Mouse (Mus musculus): Measurements from ENCODE around the gene Slc35e4. TPM values are rescaled to one million over a fixed set of nuclear protein-coding genes. Genes with fewer than 3 reads are reported as not detected.

Gene Slc35e4
- total and polyA plus RNA-seq, 2 experiments from 2014 or later: 3.2 to 9.8 TPM

DNA sequence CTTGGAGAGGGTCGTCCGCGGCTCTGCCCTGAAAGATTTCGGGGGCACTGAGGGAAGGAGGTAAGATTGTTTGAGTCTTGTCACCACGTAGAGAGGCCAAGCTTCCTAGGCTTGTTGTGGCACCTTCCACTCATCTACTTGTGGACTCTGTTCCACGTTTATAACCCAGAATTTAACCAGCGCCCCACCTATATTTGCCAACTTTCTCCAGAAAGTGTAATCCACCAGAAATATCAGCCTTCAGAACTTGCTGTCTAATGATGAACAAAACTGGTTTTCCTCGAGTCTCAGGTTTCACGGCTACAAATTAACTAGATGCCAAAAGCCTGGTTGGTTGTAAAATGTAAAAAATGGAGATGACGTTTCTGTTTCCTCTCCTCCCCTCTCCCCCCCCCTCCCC, 19.0 kb downstream of the Slc35e4 start:
- TF ChIP-seq EP300 (IDR thresholded peaks at IDR 0.05; ENCODE audit: low read depth): no peak
- no peak for TF ChIP-seq CTCF (IDR thresholded peaks at IDR 0.05; ENCODE audit: low read depth)
- no peaks in the 10 kb centered on the region for H3K9me3 ChIP-seq (replicated peaks; ENCODE audit: control insufficient read depth, low read length)
- H3K4me1 ChIP-seq (ENCODE audit: control insufficient read depth, insufficient read depth): 0 out of 2 replicates have a peak, but pooled peaks cover 4% of the 10 kb centered on the region
- peak overlapping the region; percentile 65 for H3K27ac ChIP-seq (ENCODE audit: low read depth)
- DNase-seq (ENCODE audit: low spot score) (no peak), ATAC-seq (ENCODE audit: insufficient read depth, low read depth) (no peak)
- peak overlapping the region; percentile 76 for H3K4me2 ChIP-seq (ENCODE audit: low read depth, low read length)
- H3K36me3 ChIP-seq (replicated peaks; ENCODE audit: control insufficient read depth, insufficient read depth, low read length): peaks cover 19% of the 10 kb centered on the region
- WGBS: 2% methylated on average over 10 of the region's 10 CpGs
- H3K4me3 ChIP-seq (ENCODE audit: low read depth, low read length): peak overlapping the region; percentile 54
- peak overlapping the region; percentile 41; the same call in 1 of the 2 replicates for H3K9ac ChIP-seq (replicated peaks; ENCODE audit: low read depth, low read length)
- H3K27me3 ChIP-seq (ENCODE audit: control insufficient read depth, insufficient read depth, low read length): no peaks in the 10 kb centered on the region

DNA sequence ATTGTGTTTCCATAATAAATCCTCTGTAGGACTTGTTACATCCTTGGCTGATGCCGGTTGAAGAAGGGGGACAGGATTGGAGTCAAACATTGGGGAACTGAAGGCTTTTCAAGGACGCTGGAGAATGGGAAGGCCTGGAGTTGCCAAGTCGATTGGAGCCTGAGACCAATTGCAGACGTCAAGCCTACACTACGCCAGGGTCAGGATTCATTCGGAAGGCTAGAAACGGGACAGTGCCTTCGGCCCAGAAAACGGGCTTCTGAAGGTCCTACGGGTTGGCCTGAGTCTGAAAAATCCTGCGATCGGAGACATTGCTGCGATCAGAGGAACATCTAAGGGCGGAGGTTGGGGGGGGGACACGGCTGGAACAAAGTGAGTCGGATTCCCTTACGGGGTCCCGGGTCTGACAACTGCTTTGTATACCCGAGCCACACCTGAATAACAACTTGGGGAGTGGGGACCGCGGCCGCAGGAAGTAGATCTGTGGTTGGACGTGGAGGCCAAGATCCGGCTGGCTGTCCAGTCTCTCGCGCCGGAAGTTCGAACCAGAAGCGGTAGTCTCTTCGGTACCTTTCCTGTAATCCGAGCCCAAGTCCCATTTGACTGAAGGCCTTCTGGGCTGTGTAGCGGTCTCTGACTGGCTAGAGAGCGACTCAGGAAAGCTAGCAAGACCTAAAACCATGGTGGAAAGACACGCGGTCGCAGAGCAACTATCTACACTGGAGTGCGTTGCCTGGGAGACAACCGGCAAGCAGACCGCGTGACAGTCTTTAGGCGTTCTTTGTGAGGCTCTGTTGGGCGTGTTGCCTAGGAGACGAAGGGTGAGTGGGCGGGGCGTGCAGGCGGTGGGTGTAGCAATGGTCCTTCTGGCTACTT, 19.8 kb downstream of the Slc35e4 start, which contains the start of the genes 4921536K21Rik and Dusp18:
TSS of gene 4921536K21Rik (minus strand) at position 693 of the 876 bp plus-strand sequence.
TSS of gene Dusp18 (plus strand) at position 835 of the 876 bp plus-strand sequence.
- 0 out of 2 replicates have a peak, but pooled peaks cover 4% of the 10 kb centered on the region for H3K4me1 ChIP-seq (ENCODE audit: control insufficient read depth, insufficient read depth)
- peak within 1 kb of the TSS; percentile 54 for H3K4me3 ChIP-seq (ENCODE audit: low read depth, low read length)
- no peaks in the 10 kb centered on the region for H3K27me3 ChIP-seq (ENCODE audit: control insufficient read depth, insufficient read depth, low read length)
- DNase-seq (ENCODE audit: low spot score): peak; percentile 94
- peak; percentile 98 for ATAC-seq (ENCODE audit: insufficient read depth, low read depth)
- H3K4me2 ChIP-seq (ENCODE audit: low read depth, low read length): peak within 1 kb of the TSS; percentile 76
- H3K27ac ChIP-seq (ENCODE audit: low read depth): peak within 1 kb of the TSS; percentile 65
- no peaks in the 10 kb centered on the region for H3K9me3 ChIP-seq (replicated peaks; ENCODE audit: control insufficient read depth, low read length)
- peaks cover 19% of the 10 kb centered on the region for H3K36me3 ChIP-seq (replicated peaks; ENCODE audit: control insufficient read depth, insufficient read depth, low read length)
- H3K9ac ChIP-seq (replicated peaks; ENCODE audit: low read depth, low read length): peak within 1 kb of the TSS; percentile 41; the same call in 1 of the 2 replicates
- 5% methylated on average over 46 of the region's 46 CpGs for WGBS
- TF ChIP-seq EP300 (IDR thresholded peaks at IDR 0.05; ENCODE audit: low read depth) (no peak), CTCF (IDR thresholded peaks at IDR 0.05; ENCODE audit: low read depth) (no peak)

GRCm38 (mm10) chr11:3893970-3894369, 20.5 kb downstream of the Slc35e4 start:
- TF ChIP-seq CTCF (IDR thresholded peaks at IDR 0.05; ENCODE audit: low read depth) (no peak), EP300 (IDR thresholded peaks at IDR 0.05; ENCODE audit: low read depth) (no peak)
- peak overlapping the region; percentile 76; the same call in 1 of the 2 replicates for H3K4me2 ChIP-seq (ENCODE audit: low read depth, low read length)
- no peaks in the 10 kb centered on the region for H3K27me3 ChIP-seq (ENCODE audit: control insufficient read depth, insufficient read depth, low read length)
- H3K9me3 ChIP-seq (replicated peaks; ENCODE audit: control insufficient read depth, low read length): no peaks in the 10 kb centered on the region
- 80% methylated on average over 6 of the region's 6 CpGs for WGBS
- no peak overlapping the region for H3K9ac ChIP-seq (replicated peaks; ENCODE audit: low read depth, low read length)
- no peak for ATAC-seq (ENCODE audit: insufficient read depth, low read depth)
- 0 out of 2 replicates have a peak, but pooled peaks cover 4% of the 10 kb centered on the region for H3K4me1 ChIP-seq (ENCODE audit: control insufficient read depth, insufficient read depth)
- DNase-seq (ENCODE audit: low spot score): no peak
- H3K36me3 ChIP-seq (replicated peaks; ENCODE audit: control insufficient read depth, insufficient read depth, low read length): peaks cover 18% of the 10 kb centered on the region
- no peak overlapping the region for H3K4me3 ChIP-seq (ENCODE audit: low read depth, low read length)
- no peak overlapping the region for H3K27ac ChIP-seq (ENCODE audit: low read depth)

GRCm38 (mm10) chr11:3887331-3887730, 27.1 kb downstream of the Slc35e4 start:
- Histone ChIP-seq H3K4me3 (ENCODE audit: low read depth, low read length) (no peak overlapping the region), H3K4me2 (ENCODE audit: low read depth, low read length) (no peak overlapping the region), H3K9me3 (replicated peaks; ENCODE audit: control insufficient read depth, low read length) (no peaks in the 10 kb centered on the region), H3K27me3 (ENCODE audit: control insufficient read depth, insufficient read depth, low read length) (0 out of 2 replicates have a peak, but pooled peaks cover 5% of the 10 kb centered on the region), H3K9ac (replicated peaks; ENCODE audit: low read depth, low read length) (no peak overlapping the region), H3K36me3 (replicated peaks; ENCODE audit: control insufficient read depth, insufficient read depth, low read length) (no peaks in the 10 kb centered on the region), H3K27ac (ENCODE audit: low read depth) (no peak overlapping the region), H3K4me1 (ENCODE audit: control insufficient read depth, insufficient read depth) (no peaks in the 10 kb centered on the region)
- TF ChIP-seq CTCF (IDR thresholded peaks at IDR 0.05; ENCODE audit: low read depth): no peak
- no peak for TF ChIP-seq EP300 (IDR thresholded peaks at IDR 0.05; ENCODE audit: low read depth)
- ATAC-seq (ENCODE audit: insufficient read depth, low read depth) (no peak), DNase-seq (ENCODE audit: low spot score) (no peak)
- WGBS: 59% methylated on average over 5 of the region's 5 CpGs

DNA sequence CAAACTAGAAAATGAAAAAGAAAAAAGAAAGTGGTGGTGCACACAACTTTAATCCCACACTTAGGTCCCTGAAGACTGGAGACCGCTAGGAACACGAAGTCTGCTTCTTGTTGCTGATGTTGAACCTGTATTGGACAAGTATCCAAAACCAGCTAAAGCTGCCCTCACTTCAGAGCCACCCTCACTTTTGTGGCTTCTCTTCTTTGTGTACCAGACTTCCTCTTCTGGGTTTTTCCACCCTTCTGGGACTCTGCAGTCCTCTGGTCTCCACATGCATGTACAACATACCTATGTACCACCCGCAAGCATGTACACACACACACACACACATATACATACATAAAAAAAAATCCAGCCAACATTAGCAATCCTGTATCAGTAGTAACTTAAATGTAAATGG, 30.8 kb downstream of the Slc35e4 start:
- Histone ChIP-seq H3K4me3 (ENCODE audit: low read depth, low read length) (no peak overlapping the region), H3K9ac (replicated peaks; ENCODE audit: low read depth, low read length) (no peak overlapping the region), H3K9me3 (replicated peaks; ENCODE audit: control insufficient read depth, low read length) (no peaks in the 10 kb centered on the region), H3K36me3 (replicated peaks; ENCODE audit: control insufficient read depth, insufficient read depth, low read length) (no peaks in the 10 kb centered on the region), H3K27me3 (ENCODE audit: control insufficient read depth, insufficient read depth, low read length) (0 out of 2 replicates have a peak, but pooled peaks cover 7% of the 10 kb centered on the region), H3K4me2 (ENCODE audit: low read depth, low read length) (no peak overlapping the region), H3K27ac (ENCODE audit: low read depth) (no peak overlapping the region), H3K4me1 (ENCODE audit: control insufficient read depth, insufficient read depth) (no peaks in the 10 kb centered on the region)
- WGBS: 82% methylated on average over 3 of the region's 3 CpGs
- no peak for TF ChIP-seq CTCF (IDR thresholded peaks at IDR 0.05; ENCODE audit: low read depth)
- no peak for TF ChIP-seq EP300 (IDR thresholded peaks at IDR 0.05; ENCODE audit: low read depth)
- ATAC-seq (ENCODE audit: insufficient read depth, low read depth): no peak
- no peak for DNase-seq (ENCODE audit: low spot score)

Measured in heart, postnatal 0 days (tissue).